In genomic region chr1:36260418-36260817, GRCm38 (mm10) we compare ENCODE assay signal across 12 mouse cellular contexts.
"Had no signal": no experiment of that assay in that cellular context is flagged by ENCODE, and none has a peak within 500 bp of the region (broad histone marks: within the 10 kb centered on the region; RNA-seq: fewer than 3 reads in every experiment).

No protein-coding gene starts in this region.

- H3K9ac ChIP-seq: kidney, embryonic 15.5 days; limb, embryonic 13.5 days; liver, embryonic 14.5 days; midbrain, embryonic 12.5 days; neural tube, embryonic 15.5 days had no signal

- H3K27me3 ChIP-seq: kidney, embryonic 15.5 days; neural tube, embryonic 15.5 days had no signal

- H3K9me3 ChIP-seq: neural tube, embryonic 15.5 days had no signal

- H3K4me3 ChIP-seq: kidney, embryonic 15.5 days; limb, embryonic 13.5 days; midbrain, embryonic 12.5 days; neural tube, embryonic 15.5 days had no signal

- H3K4me1 ChIP-seq: limb, embryonic 13.5 days; midbrain, embryonic 12.5 days had no signal

- H3K4me2 ChIP-seq: kidney, embryonic 15.5 days; limb, embryonic 13.5 days; midbrain, embryonic 12.5 days; neural tube, embryonic 15.5 days had no signal

- H3K27ac ChIP-seq: kidney, embryonic 15.5 days; limb, embryonic 13.5 days; liver, embryonic 14.5 days; midbrain, embryonic 12.5 days; neural tube, embryonic 15.5 days had no signal

- DNase-seq: kidney, postnatal 14 days; left cerebral cortex, postnatal 4 days; lung, adult 18-20 months; right cerebral cortex, adult 18-20 months; right cerebral cortex, postnatal 25 days; thymus, adult 18-20 months; thymus, postnatal 25 days had no signal

- H3K36me3 ChIP-seq: kidney, embryonic 15.5 days; limb, embryonic 13.5 days; midbrain, embryonic 12.5 days; neural tube, embryonic 15.5 days had no signal
